Mouse (Mus musculus): ENCODE results near the gene Smim5.

- TF ChIP-seq POLR2A (IDR thresholded peaks at IDR 0.05; ENCODE audit: low read depth, low read length) (no peak), ZC3H11A (IDR thresholded peaks at IDR 0.05; ENCODE audit: low read depth, low read length) (no peak), USF2 (conservative IDR thresholded peaks at IDR 0.05; ENCODE audit: low read depth, low read length) (no peak), NRF1 (IDR thresholded peaks at IDR 0.05; ENCODE audit: low read depth, low read length) (no peak), USF1 (IDR thresholded peaks at IDR 0.05; ENCODE audit: low read depth, low read length) (no peak), CTCF (conservative IDR thresholded peaks at IDR 0.05 in 1 of 2, IDR thresholded peaks at IDR 0.05 in 1 of 2; ENCODE audit: low read depth in 2 of 2, low read length in 2 of 2) (no peak), MYC (IDR thresholded peaks at IDR 0.05; ENCODE audit: low read depth, low read length) (no peak), JUND (conservative IDR thresholded peaks at IDR 0.05; ENCODE audit: low read depth, low read length) (no peak), ZNF384 (IDR thresholded peaks at IDR 0.05; ENCODE audit: low read depth, low read length) (no peak), UBTF (IDR thresholded peaks at IDR 0.05; ENCODE audit: low read depth, low read length) (no peak), CHD2 (IDR thresholded peaks at IDR 0.05; ENCODE audit: low read length) (no peak), E2F4 (IDR thresholded peaks at IDR 0.05; ENCODE audit: insufficient replicate concordance, low read depth, low read length) (no peak)
These were observed 30.4 kb upstream of the Smim5 start for GRCm38 (mm10) chr11:115869393-115869792.

All from CH12.LX (cell line).